Mouse (Mus musculus) midbrain, embryonic 15.5 days (tissue): Measurements from ENCODE around the gene Ogfod2. TPM values are rescaled to one million over a fixed set of nuclear protein-coding genes. Genes with fewer than 3 reads are reported as not detected.

ENCODE experiments used
- ATAC-seq: fragments of 200-750 bp; cut with Nextera tagmentation; replicated peaks from 2 replicates; pipeline ENCODE4 v1.8.0; 2017; ENCODE audit warnings: moderate TSS enrichment
- H3K27ac ChIP-seq: fragments of 300-500 bp; sonication (generic); 2 replicates; pipeline ENCODE4 v1.5.1; 2015; ENCODE audit warnings: mild to moderate bottlenecking, inconsistent platforms
- H3K27me3 ChIP-seq: fragments of 300-500 bp; sonication (generic); replicated peaks from 2 replicates; pipeline ENCODE4 v1.6.1; 2015; ENCODE audit warnings: inconsistent platforms
- H3K36me3 ChIP-seq: fragments of 300-500 bp; sonication (generic); replicated peaks from 2 replicates; pipeline ENCODE4 v1.6.1; 2015; ENCODE audit warnings: inconsistent platforms
- H3K4me1 ChIP-seq: fragments of 300-500 bp; sonication (generic); 2 replicates; pipeline ENCODE4 v1.6.1; 2015; ENCODE audit warnings: inconsistent platforms
- H3K4me2 ChIP-seq: fragments of 300-500 bp; sonication (generic); 2 replicates; pipeline ENCODE4 v1.6.1; 2015; ENCODE audit warnings: inconsistent platforms, mild to moderate bottlenecking, moderate library complexity
- H3K4me3 ChIP-seq: fragments of 300-500 bp; sonication (generic); 2 replicates; pipeline ENCODE4 v1.5.1; 2015; ENCODE audit warnings: mild to moderate bottlenecking, inconsistent platforms
- H3K9ac ChIP-seq: fragments of 300-500 bp; sonication (generic); 2 replicates; pipeline ENCODE4 v1.6.1; 2015; ENCODE audit warnings: mild to moderate bottlenecking, inconsistent platforms
- H3K9me3 ChIP-seq: fragments of 300-500 bp; sonication (generic); 2 replicates; pipeline ENCODE4 v1.6.1; 2016; ENCODE audit warnings: inconsistent platforms
- WGBS: fragments of 180-500 bp; shearing (Covaris S2); methylation state at CpG from one replicate; pipeline ENCODE4 v1.1.7; 2015; ENCODE audit warnings: mixed read lengths; 5-methylcytosine and 5-hydroxymethylcytosine counted together
- polyA plus RNA-seq: library from polyadenylated mRNA; unstranded; fragments of >200 nt; fragmentation: Nextera tagmentation; extraction: Ambion mirVana; gene quantifications from 2 replicates; pipeline ENCODE4 v1.2.1, GENCODE M21; 2015

Ogfod2 gene
- polyA plus RNA-seq, 1 experiment from 2014 or later = 37.7 TPM

DNA sequence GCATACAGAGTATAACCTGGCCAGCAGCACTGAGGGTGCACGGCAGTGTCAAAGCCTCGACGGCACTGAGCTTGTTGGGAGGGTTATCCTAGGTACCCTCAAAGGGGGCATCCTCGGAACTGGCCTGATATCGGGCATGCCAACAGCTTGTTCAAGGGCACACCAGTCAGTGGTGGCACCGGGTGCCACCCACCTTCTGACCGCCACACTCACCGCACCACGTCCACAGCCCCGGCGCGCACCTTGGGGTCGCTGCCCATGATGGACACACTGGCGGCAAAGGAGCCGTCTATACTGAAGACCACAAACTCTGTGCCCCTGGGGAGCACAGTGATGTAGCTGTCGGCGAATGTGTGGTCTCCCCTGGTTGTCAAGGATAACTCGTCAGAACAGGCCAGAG lies 10.3 kb downstream of the Ogfod2 start:
- WGBS = 93% methylated on average over 18 of the region's 18 CpGs
- H3K36me3 ChIP-seq = peaks cover 32% of the 10 kb centered on the region
- no peak for ATAC-seq

GRCm38 (mm10) chr5:124125093-124125492 lies 13.0 kb downstream of the Ogfod2 start:
- H3K4me3 ChIP-seq = no peak overlapping the region
- ATAC-seq = no peak
- H3K36me3 ChIP-seq = peaks cover 45% of the 10 kb centered on the region
- no peak overlapping the region for H3K27ac ChIP-seq
- no peak overlapping the region for H3K4me2 ChIP-seq
- H3K27me3 ChIP-seq = no peaks in the 10 kb centered on the region
- 91% methylated on average over 11 of the region's 11 CpGs for WGBS
- H3K9ac ChIP-seq = no peak overlapping the region
- no peaks in the 10 kb centered on the region for H3K9me3 ChIP-seq
- no peaks in the 10 kb centered on the region for H3K4me1 ChIP-seq

More for the DNA sequence above, 10.3 kb downstream of the Ogfod2 start:
- Histone ChIP-seq H3K4me3 (no peak overlapping the region), H3K4me1 (peaks cover 9% of the 10 kb centered on the region), H3K9ac (no peak overlapping the region), H3K4me2 (no peak overlapping the region), H3K9me3 (no peaks in the 10 kb centered on the region), H3K27me3 (no peaks in the 10 kb centered on the region), H3K27ac (no peak overlapping the region)

DNA sequence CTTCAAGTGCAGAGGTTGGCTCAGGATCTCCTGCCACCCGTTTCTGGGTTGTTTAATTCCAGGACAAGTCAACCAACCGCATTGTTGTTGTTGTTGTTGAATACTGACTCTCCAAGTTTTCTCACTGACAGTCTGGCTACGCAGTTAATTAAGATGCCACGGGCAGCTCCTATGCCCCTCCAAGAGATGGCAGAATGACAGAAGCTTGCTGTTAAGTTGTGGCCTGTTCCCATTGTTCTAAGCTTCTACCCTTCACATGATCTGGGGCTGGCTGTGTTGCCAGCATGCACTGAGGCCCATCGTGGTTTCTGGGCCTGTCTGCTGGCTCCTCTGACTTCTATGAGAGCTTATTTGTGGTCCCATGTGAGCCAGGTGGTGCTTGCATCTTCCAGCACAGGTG lies 22.2 kb downstream of the Ogfod2 start:
- Histone ChIP-seq H3K4me1 (no peaks in the 10 kb centered on the region), H3K36me3 (peaks cover 18% of the 10 kb centered on the region; the same call in 1 of the 2 replicates), H3K4me3 (no peak overlapping the region), H3K9me3 (no peaks in the 10 kb centered on the region), H3K27me3 (no peaks in the 10 kb centered on the region), H3K4me2 (no peak overlapping the region), H3K27ac (no peak overlapping the region), H3K9ac (no peak overlapping the region)
- 84% methylated on average over 5 of the region's 5 CpGs for WGBS
- no peak for ATAC-seq

DNA sequence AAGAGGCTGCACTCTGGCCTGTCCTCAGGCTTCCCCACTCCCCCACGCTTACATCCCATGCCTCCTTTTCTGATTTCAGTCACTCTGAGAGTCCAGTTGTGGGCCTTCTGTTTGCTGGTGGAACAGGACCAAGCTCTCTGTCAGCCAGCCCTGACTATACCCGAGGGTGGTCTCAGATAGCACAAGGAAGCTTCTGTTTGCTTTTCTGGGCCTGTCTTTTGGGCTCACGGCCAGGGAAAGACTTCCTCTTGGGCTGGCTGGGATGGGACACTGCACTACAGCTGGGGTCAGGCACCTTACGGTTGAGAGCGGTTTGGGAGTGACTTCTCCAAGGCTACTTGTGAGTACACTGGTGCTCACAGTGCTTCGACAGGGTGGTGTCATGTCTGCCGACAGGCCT lies 26.0 kb downstream of the Ogfod2 start:
- H3K36me3 ChIP-seq = peaks cover 19% of the 10 kb centered on the region
- no peak overlapping the region for H3K4me3 ChIP-seq
- ATAC-seq = no peak
- no peaks in the 10 kb centered on the region for H3K27me3 ChIP-seq
- no peaks in the 10 kb centered on the region for H3K9me3 ChIP-seq
- WGBS = 85% methylated on average over 7 of the region's 7 CpGs
- no peak overlapping the region for H3K27ac ChIP-seq
- no peaks in the 10 kb centered on the region for H3K4me1 ChIP-seq
- H3K4me2 ChIP-seq = no peak overlapping the region
- no peak overlapping the region for H3K9ac ChIP-seq

DNA sequence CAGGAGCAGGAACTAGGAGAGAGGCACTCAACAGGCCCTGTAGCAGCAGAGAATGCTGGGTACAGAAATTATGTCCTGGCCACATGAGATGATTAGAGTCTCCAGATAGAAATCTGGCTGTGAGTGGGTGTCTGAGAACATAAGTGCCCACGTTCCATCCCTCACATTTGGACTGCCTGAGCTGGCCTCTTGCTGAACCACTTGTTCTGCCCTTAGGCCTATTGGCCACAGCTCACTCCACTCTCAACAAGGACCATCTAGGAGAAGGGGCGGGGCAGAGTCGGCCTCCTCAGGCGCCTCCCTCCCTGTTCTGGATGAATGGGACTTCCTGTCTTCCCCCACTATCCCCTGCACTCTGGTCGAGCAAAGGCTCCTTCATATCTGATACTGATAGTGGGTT lies 36.9 kb downstream of the Ogfod2 start:
- no peak overlapping the region for H3K27ac ChIP-seq
- no peak overlapping the region for H3K4me2 ChIP-seq
- no peak overlapping the region for H3K9ac ChIP-seq
- ATAC-seq = no peak
- H3K36me3 ChIP-seq = 0 out of 2 replicates have a peak, but pooled peaks cover 6% of the 10 kb centered on the region
- WGBS = 69% methylated on average over 5 of the region's 5 CpGs
- no peaks in the 10 kb centered on the region for H3K9me3 ChIP-seq
- no peaks in the 10 kb centered on the region for H3K27me3 ChIP-seq
- H3K4me3 ChIP-seq = no peak overlapping the region
- H3K4me1 ChIP-seq = no peaks in the 10 kb centered on the region

DNA sequence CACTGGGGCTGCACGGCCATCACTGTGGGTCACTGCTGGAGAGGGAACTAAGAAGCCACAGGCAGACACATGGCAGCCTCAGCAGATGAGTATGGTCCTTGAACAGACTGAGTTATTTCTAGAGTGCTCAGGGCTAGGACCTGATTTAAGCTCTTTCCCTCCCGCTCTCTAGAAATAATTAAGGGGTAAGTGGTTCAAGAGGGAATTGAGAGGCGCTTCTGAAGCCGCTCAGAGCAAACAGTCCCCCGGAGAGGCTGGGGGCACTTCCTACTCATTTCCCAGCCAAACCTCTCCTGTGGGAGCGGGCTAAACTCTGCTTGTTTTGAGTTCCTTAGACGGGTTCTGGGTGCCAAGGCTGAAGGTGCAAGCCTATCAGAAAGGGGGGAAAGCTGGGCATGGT lies 38.8 kb downstream of the Ogfod2 start:
- H3K36me3 ChIP-seq = 0 out of 2 replicates have a peak, but pooled peaks cover 6% of the 10 kb centered on the region
- H3K4me2 ChIP-seq = no peak overlapping the region
- no peaks in the 10 kb centered on the region for H3K4me1 ChIP-seq
- no peaks in the 10 kb centered on the region for H3K9me3 ChIP-seq
- WGBS = 82% methylated on average over 7 of the region's 7 CpGs
- H3K27ac ChIP-seq = no peak overlapping the region
- no peak overlapping the region for H3K9ac ChIP-seq
- no peak overlapping the region for H3K4me3 ChIP-seq
- no peak for ATAC-seq
- no peaks in the 10 kb centered on the region for H3K27me3 ChIP-seq

GRCm38 (mm10) chr5:124152734-124153133 lies 40.6 kb downstream of the Ogfod2 start:
- Histone ChIP-seq H3K4me3 (no peak overlapping the region), H3K36me3 (0 out of 2 replicates have a peak, but pooled peaks cover 6% of the 10 kb centered on the region), H3K27ac (no peak overlapping the region), H3K4me2 (no peak overlapping the region), H3K27me3 (no peaks in the 10 kb centered on the region), H3K9me3 (no peaks in the 10 kb centered on the region), H3K9ac (no peak overlapping the region), H3K4me1 (no peaks in the 10 kb centered on the region)
- WGBS = 90% methylated on average over 4 of the region's 4 CpGs
- ATAC-seq = no peak

GRCm38 (mm10) chr5:124155943-124156342 lies 43.8 kb downstream of the Ogfod2 start:
- Histone ChIP-seq H3K9ac (no peak overlapping the region), H3K27me3 (no peaks in the 10 kb centered on the region), H3K27ac (no peak overlapping the region), H3K4me2 (no peak overlapping the region), H3K4me1 (peaks cover 6% of the 10 kb centered on the region; the same call in 1 of the 2 replicates), H3K4me3 (no peak overlapping the region), H3K9me3 (no peaks in the 10 kb centered on the region), H3K36me3 (no peaks in the 10 kb centered on the region)
- no peak for ATAC-seq
- WGBS = 68% methylated on average over 5 of the region's 5 CpGs

- H3K27me3 ChIP-seq = no peaks in the 10 kb centered on the region
- ATAC-seq = no peak
- no peak overlapping the region for H3K9ac ChIP-seq
- 79% methylated on average over 4 of the region's 4 CpGs for WGBS
- H3K36me3 ChIP-seq = no peaks in the 10 kb centered on the region
- H3K4me2 ChIP-seq = no peak overlapping the region
- no peak overlapping the region for H3K27ac ChIP-seq
- H3K9me3 ChIP-seq = no peaks in the 10 kb centered on the region
- peaks cover 18% of the 10 kb centered on the region for H3K4me1 ChIP-seq
- H3K4me3 ChIP-seq = no peak overlapping the region
Measured at GRCm38 (mm10) chr5:124158305-124158704, 46.2 kb downstream of the Ogfod2 start.

- H3K27ac ChIP-seq = no peak overlapping the region; the same call in 1 of the 2 replicates
- 15% methylated on average over 7 of the region's 7 CpGs for WGBS
- no peaks in the 10 kb centered on the region for H3K27me3 ChIP-seq
- peaks cover 22% of the 10 kb centered on the region for H3K4me1 ChIP-seq
- H3K9ac ChIP-seq = no peak overlapping the region
- no peak for ATAC-seq
- no peaks in the 10 kb centered on the region for H3K36me3 ChIP-seq
- no peaks in the 10 kb centered on the region for H3K9me3 ChIP-seq
- H3K4me2 ChIP-seq = no peak overlapping the region
- no peak overlapping the region for H3K4me3 ChIP-seq
Measured at GRCm38 (mm10) chr5:124159453-124159852, 47.4 kb downstream of the Ogfod2 start.

- Histone ChIP-seq H3K9ac (no peak overlapping the region), H3K27ac (no peak overlapping the region), H3K27me3 (no peaks in the 10 kb centered on the region), H3K4me1 (peaks cover 44% of the 10 kb centered on the region), H3K4me2 (no peak overlapping the region), H3K9me3 (no peaks in the 10 kb centered on the region), H3K4me3 (no peak overlapping the region), H3K36me3 (no peaks in the 10 kb centered on the region)
- ATAC-seq = no peak
- WGBS = 53% methylated on average over 10 of the region's 10 CpGs
Measured at GRCm38 (mm10) chr5:124161831-124162230, 49.7 kb downstream of the Ogfod2 start.

GRCm38 (mm10) chr5:124162577-124162976 lies 50.5 kb downstream of the Ogfod2 start:
- H3K4me2 ChIP-seq = no peak overlapping the region
- ATAC-seq = peak; percentile 57
- H3K9me3 ChIP-seq = no peaks in the 10 kb centered on the region
- H3K9ac ChIP-seq = no peak overlapping the region
- no peaks in the 10 kb centered on the region for H3K36me3 ChIP-seq
- WGBS = 39% methylated on average over 5 of the region's 5 CpGs
- H3K4me1 ChIP-seq = peaks cover 44% of the 10 kb centered on the region
- no peak overlapping the region for H3K4me3 ChIP-seq
- no peaks in the 10 kb centered on the region for H3K27me3 ChIP-seq
- no peak overlapping the region for H3K27ac ChIP-seq

DNA sequence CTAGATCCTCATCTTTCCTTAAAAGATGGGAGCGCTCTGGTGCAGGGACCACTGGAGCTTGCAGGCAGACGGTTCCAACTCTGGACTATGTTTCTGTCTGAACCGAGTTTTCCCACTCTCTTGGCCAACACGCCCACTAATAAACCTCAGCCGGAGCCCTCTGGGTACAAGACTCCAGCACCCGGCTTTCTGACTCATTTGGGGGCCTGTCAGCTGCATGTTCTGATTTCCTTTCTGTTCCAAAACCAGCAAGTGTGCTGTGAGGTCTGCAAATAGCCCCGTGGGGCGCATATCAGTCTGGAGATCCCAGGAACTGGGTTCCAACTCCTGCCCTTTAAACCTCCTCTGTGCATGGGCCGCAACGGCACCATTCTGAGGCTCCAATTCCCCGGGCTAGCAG lies 51.3 kb downstream of the Ogfod2 start:
- Histone ChIP-seq H3K4me1 (peaks cover 44% of the 10 kb centered on the region), H3K4me2 (no peak overlapping the region), H3K9ac (no peak overlapping the region), H3K27ac (no peak overlapping the region), H3K36me3 (no peaks in the 10 kb centered on the region), H3K27me3 (no peaks in the 10 kb centered on the region), H3K9me3 (no peaks in the 10 kb centered on the region), H3K4me3 (no peak overlapping the region)
- 85% methylated on average over 11 of the region's 11 CpGs for WGBS
- no peak for ATAC-seq
